Mouse (Mus musculus): ENCODE results near the gene Serinc4.

Gene Serinc4

DNA sequence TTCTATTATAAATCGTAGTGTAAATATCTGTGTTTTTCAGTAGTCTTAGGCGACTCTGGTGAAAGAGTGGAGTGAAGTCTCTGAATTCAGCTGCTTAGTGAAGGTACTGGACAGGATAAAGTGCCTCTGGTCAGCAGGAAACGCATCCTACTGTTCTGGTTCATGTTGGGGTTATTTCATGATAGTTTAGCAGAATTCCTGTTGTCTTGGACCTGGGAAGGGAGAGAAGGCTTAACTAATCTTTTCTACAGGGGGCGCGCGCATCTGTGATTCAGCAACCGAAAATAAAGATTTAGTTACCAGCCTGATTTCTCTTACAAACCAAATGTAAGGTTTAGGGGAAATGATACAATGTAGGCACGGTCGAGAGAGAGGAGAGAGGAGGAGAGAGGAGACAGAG, 8.4 kb downstream of the Serinc4 start:
- no peak for DNase-seq (ENCODE audit: low spot score)

DNA sequence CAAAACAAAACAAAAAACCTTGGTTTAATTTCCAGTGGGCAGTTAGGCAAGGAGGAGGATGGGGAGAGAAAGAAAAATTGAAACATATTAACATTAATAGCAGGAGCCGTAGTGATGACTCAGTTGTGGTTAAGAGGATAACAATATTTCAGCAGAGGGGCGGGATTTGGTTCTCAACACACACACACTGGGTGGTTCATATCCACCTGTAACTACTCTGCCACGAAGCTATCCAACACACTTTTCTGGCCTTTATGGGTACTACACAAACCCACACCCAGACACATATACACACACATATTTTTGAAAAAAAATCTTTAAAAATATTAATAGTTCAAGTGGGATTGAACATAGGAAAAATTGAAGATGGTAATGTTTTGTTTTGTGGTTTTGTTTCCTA, 9.6 kb downstream of the Serinc4 start:
- DNase-seq (ENCODE audit: low spot score), result no peak

DNA sequence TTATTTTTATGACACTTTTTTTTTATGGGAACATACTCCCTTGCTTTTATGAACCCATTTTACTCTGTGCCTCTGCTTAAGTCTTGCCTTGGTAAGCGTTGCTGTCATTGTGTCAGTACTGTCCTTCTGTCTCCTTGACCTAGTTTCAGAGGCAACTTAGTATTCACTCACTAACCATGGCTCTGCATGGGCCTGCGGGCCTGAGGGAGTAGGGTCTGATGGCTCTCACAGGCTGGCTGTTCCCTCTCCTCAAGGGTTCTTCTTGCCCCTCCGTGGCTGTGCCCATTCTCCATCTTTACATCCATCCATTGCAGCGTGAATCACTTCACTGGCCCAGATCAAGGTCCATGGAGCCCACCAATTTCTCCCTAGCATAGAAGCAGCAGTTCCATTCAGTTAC, 10.1 kb downstream of the Serinc4 start:
- no peak for DNase-seq (ENCODE audit: low spot score)

DNA sequence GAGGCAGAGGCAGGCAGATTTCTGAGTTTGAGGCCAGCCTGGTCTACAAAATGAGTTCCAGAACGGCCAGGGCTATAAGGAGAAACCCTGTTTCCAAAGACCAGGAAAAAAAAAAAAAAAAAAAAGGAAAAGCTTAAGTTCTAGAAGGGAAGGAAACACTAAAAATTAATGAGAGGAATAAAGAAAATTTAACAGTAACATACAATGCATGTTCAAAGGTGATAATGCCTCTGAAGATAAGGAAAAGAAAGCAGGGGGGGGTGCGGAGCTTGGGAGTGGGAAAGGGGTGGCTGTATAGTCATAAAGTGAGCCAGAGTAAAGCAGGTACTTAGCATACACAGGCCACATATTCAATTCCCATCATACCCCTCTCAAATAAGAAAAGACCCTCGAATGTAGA, 11.5 kb downstream of the Serinc4 start:
- no peak for DNase-seq (ENCODE audit: low spot score)

DNA sequence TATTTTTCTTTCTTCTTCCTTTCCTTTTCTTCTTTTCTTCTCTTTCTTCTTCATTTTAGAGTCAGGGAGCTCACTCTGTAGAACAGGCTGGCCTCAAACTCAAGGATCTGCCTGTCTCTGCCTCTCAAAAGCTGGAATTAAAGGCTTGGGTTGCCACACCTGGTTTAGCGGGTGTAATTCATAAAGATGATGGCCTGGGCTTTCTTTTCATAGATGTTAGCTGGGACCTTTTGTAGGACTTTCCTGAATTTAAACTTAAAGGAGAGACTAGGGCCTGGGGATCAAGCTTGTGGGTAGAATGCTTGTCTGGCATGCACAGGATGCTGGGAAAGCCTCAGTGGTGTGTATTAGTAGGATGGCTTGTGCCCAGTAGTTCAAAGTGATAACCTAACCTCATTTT, 12.4 kb downstream of the Serinc4 start, which contains the start of gene Ell3:
TSS of gene Ell3 (minus strand) at position 101 of the 400 bp plus-strand sequence.
- no peak for DNase-seq (ENCODE audit: low spot score)

DNA sequence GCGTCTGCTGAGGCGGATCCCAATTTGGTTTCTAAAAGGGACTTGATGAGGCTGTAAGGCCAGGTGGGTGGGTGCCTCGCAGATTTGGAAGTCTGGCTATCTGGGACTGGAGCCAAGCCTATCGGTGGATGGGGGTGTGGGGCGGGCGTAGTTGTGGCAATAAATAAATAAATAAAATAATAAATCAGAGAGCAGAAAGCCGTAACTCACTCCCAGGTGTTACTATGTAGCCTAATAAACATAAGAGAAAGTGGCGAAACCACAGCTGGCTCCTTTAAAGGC, 13.6 kb downstream of the Serinc4 start:
- no peak for DNase-seq (ENCODE audit: low spot score)

DNA sequence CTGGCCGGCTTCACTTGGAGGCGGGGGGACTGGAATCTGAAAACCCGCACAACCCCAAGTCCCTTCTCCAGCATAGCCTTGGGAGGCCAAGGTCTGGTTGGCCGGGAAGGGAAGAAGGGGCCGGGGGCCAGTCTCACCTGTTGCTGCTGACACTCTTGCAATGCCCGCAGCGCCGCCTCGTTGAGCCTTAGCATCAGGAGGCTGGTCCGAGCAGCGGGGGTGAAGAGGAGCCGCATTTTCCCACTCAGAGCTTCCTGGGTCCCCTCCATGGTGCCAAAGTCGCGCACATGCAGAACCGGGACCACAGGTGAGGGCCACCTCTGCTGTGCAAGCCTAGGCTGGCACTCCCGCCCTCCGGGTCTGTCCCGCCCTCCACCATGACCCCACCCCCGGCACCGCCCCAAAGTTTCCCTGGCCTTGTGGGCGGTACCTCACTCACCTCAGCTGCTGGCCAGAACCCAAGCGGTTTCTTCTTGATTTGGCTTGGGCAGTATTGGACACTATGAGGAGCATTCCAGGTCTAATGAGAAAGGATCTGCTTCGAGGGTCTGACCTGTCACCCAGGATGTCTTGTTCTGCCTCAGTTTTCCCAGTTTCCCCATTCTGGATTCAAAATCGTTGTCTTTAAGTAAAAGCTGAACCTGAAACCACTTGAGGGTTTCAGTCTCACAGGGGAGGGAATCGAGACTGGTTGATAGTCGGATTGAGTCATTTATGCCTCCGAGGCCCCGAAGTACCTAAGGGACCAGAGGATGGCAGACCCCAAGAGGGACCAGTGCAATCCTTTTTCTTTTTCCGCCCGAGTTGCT, 14.1 kb downstream of the Serinc4 start:
- no peak for DNase-seq (ENCODE audit: low spot score)

DNA sequence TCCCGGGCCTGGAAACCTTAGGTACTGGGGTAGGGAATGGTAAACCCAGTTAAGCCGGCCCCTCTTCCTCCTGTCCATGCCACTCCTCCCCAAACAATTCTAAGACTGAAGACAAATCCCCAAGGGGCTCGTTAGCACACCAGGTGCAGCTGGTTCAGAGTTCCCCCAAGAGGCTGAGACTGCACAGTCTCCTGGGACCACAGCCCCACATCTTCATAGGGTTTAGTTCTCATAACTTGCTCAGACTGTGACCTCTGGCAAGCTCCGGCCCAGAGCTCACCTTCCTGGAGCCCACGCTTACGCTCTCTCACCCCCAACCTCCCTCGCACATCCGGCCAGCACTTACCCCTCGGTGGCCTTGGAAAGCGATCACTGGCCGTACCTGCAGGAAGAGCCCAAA, 14.8 kb downstream of the Serinc4 start:
- no peak for DNase-seq (ENCODE audit: low spot score)

DNA sequence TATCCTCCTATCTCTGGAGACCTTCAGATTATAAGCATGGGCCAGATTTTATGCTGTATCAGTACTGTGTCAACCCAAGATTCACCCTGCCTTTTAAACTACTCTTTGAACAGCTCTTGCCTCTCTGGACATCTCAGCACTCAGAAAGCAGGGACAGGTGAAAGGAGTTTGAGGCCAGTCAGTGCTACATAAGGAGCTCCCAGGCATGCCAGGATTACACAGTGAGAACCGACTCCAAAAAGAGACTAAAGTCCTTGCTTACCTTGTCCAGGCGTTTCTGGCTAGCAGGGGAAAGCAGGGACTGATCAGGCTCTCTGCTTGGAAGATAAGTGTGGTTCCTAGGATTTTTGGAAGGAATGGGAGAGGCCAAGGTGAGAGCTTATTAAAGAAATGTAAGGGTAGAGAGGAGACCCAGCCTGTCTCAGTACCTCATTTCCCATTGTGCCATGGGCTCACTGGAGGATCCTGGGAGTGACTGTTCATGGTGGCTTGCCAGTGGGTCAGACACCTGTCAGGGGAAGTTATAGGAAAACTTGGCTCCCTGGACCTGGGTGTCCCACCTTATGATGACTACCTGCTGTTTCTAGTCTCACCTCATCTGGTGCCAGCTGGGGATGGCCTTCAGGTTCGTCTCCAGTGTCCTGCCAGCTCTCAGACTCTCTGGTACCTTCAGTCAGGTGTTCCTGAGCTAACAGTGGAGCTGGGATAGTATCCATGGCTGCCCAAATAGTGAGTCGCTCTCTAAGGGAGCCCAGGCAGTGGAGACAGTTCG, 15.6 kb downstream of the Serinc4 start:
- DNase-seq (ENCODE audit: low spot score), result no peak

DNA sequence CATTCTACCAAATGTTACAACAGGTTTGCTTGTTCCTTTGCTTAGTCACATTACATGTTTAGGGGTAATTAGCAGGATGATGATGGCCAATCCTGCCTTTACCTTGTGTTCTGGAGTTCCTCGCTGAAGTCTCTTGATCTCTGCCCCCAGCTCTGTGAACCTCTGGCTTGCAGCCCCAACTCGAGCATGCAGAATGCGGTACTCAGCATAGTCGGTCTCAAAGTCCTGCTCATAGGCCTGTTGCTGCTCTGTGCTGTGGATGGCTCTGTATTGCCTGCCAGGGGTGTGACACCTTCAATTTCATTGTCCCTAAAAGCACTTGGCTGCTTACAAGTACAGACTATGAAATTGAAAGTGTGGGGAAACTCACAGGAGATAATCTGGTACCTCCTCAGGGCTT, 16.8 kb downstream of the Serinc4 start:
- DNase-seq (ENCODE audit: low spot score), result no peak

DNA sequence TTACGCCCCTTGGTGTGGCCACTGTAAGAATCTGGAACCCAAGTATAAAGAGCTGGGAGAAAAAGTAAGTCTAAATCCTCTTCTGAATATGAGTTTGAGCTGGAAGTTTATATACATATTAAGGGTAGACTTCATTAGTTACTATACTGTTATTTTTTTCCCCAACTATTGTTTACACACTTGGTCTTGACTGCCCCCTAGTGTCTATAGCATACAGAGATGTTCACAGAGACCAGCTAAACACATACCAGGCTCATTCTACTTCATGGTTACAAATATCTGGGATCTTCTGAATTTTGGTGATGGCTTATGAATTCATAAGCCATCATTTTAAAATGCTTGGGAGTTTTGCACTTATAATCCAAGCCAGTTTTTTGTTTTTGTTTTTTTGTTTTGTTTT, 21.7 kb downstream of the Serinc4 start:
- no peak for DNase-seq (ENCODE audit: low spot score)

DNA sequence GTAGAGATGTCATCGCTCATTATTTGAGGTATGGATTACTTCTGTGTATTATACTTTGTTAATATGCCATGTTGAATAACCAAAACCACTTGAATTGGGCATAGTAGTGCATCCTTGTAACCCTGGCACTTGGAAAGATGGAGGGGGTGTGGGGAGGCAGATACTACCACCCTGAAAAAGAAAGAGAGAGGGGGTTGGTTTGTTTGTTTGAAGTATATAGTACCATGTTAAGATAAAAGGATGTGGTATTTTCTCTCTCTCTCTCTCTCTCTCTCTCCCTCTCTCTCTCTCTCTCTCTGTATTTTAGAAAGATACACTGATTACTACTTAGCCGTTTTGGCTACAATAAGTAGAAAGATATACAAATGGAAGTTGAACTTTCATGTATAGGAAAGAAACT, 30.7 kb downstream of the Serinc4 start:
- no peak for DNase-seq (ENCODE audit: low spot score)

DNA sequence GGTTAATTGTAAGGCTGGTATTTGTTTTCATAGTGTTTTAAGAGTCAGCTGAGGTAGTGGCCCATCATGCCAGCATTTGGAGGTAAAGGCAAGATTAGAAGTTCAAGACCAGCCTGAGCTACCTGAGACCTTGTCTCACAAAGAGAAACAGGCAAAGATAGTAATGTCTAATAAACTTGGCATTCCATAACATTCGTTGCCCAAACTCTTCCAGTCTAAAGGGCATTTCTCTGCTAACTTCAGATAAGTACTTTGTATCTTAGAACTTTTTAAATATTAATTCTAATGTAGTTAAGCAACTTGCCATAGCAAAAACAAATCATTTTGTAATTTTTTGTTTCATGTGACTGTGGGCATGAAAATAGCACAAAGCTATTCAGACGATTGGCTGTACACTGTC, 33.4 kb downstream of the Serinc4 start:
- DNase-seq (ENCODE audit: low spot score), result no peak

DNA sequence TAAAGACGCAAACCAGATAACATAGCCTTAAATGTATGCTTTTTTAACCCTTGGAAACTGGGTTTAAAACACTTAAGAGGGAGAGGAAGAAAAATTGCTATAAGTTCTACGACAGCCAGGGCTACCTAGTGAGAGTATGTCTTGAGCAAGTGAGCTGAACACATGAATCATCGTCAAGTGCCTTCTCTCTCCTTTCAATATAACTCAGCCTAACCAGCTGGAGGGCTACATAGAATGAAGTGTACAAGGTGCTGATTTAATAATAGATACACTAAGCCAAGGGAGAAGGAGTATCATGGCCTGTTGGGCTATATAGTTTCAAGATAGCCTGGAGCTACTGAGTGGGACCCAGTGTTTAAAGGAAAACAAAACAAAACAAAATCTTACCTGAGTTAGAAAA, 38.1 kb downstream of the Serinc4 start:
- no peak for DNase-seq (ENCODE audit: low spot score)

DNA sequence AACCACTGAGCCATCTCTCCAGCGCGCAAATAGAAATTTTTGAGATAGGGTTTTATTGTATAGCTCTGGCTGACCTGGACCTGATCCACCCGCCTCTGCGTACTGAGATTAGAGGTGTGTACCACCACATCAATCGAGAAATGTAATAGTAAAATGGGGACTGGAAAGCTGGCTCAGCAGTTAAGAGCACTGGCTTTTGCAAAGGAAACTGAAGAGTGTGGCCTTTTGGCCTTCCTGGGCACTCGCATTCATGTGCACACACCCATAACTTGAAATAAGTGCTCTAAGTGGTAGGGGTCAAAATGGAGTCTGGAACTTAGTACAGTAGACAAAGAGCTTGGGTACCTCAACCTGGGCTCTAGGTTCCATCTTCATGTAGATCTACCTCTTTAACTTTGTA, 40.2 kb downstream of the Serinc4 start:
- DNase-seq (ENCODE audit: low spot score), result no peak

DNA sequence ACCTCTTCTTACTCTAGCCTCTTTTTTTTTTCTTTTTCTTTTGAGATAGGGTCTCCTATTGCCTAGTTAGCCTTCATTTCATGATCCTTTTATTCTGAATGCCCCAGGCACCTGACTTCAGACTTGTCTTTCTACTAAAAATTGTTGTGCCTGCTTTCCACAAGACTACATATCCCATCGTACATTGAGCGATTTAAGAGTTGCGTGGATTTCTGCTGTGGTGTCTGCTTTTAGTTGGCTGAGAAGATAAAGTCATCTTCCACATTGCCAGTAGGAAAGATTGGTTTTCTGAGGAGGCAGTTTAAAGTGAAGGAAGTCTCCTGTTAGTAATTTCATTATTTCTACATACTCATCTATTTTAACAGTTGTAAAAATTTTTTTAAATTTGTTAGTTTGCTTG, 41.0 kb downstream of the Serinc4 start:
- no peak for DNase-seq (ENCODE audit: low spot score)

DNA sequence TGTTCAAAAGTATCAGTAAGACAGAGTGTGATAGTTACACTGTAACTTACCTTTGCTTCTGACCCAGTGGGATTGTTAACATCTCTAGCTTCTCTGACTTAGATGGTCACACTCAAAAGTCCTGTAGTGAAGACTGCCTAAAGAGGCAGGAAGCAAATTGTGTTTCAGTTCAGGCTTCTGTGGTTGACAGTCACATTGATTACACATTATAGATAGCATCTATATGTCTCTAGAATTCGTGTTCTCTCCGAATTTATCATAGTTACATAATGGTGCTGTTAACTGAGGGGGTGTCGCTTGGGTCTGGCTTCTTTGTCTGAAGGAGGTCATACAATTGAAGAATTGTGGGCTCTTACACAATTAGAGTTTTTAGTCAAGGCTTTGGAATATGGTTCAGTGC, 41.5 kb downstream of the Serinc4 start:
- no peak for DNase-seq (ENCODE audit: low spot score)

DNA sequence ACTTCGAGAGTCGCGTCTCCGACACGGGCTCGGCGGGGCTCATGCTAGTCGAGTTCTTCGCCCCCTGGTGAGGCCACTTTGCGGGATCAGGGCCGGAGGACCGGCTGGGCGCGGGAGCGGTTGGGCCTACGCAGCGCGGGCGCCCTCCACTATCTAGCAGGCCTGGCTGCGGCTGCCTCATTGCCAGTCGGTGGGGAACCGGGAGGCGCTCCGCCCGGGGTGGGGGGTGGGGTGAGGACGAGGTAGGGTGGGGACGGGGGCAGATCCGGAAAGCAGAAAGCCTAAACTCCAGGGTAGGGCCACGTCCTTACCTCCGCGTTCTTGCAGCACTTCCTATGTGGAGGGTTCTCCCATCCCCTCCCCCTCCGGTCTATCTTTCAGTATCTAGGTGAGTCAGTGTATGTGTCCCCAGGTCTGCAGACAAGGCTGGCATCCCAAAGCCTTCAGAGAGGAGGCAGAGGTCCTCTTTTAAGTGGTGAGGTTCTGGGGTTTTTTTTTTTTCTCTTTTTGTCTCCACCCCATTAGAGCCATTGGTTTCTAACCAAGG, 42.4 kb downstream of the Serinc4 start:
- DNase-seq (ENCODE audit: low spot score), result no peak

DNA sequence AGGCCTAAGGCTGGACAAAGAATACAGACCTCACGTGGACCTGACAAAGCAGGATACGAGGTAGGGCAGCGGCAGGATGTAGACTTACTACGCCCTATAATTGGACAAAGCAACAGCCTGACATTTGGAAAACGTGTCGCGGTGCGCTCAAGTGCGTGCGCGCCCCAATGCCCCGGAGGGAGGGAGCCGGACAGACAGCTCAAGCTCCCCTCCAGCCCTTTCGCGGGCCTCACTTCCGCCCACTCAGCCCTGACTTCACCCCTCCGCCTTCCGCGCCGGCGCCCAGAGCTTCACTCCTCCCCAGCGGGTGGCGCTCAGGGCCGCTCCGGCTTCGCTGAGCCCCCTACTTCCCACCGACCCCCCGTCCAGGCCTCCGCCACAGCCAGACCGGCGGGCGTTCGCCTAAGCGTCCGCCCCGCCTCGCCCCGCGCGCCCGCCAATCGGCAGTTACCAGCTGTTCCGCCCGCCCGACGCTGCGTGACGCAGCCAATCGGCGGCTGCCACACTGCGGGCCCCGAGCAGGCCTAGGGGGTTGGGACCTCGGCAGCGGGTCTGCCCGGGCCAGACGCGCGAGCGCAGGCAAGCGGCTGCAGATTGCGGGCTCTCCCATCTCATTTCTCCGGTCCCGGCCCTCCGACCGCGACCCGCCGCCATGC, 43.1 kb downstream of the Serinc4 start, which contains the start of the genes Pdia3 and Catsper2:
TSS of gene Pdia3 (plus strand) at position 389 of the 656 bp plus-strand sequence.
TSS of gene Catsper2 (minus strand) at position 406 of the 656 bp plus-strand sequence.
- DNase-seq (ENCODE audit: low spot score), result peak; percentile 94

DNA sequence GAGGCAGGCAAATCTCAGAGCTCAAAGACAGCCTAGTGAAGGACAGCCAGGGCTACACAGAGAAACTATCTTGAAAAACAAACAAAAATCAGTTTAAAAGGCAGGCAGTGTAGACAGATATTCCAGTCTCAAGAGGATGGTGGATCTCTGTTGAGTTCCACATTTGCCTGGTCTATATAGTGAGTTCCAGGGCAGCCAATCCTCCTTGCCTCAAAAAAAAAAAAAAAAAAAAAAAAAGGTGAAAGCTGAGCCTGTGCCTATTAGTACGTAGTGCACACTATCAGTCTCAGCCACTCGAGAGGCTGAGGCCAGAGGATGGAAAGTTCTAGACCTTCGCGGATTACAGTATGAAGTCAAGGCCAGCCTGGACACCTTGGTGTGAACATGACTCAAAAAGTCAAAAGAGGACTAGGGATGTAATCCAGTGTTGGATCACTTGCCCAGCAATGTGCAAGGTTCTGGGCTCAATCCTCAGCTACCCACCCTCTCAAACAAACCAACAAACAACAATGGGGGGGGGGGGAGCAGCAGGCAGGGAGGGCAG, 43.7 kb downstream of the Serinc4 start:
- DNase-seq (ENCODE audit: low spot score), result no peak

DNA sequence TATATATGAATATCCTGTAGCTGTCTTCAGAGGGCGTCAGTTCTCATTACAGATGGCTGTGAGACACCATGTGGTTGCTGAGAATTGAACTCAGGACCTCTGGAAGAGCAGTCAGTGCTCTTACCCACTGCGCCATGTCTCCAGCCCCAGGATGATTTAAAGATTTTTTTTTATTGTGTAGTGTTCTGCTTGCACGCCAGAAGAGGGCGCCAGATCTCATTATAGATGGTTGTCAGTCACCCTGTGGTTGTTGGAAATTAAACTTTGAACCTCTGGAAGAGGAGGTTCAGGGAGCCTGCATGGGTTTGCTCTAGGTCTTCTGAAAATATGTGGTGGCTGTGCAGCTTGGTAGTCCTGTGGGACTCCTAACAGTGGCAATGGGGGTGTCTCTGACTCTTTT, 48.4 kb downstream of the Serinc4 start:
- DNase-seq (ENCODE audit: low spot score), result no peak

DNA sequence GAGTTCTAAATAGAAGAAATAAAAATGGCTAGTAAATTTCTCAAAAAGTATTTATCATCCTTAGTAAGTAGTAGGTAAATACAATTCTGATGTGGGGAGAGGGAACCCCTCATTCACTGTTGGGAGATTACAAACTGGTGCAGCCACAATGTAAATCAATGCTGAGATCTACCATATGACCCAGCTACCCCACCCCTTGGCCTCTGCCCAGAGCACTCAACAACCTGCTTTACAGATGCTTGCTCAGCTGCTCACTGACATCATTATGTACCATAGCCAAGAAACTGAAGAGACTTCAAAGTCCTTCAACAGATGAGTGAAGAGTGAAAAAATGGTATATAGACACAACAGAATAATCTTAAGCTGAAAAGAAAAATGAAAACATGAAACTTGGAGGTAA, 53.3 kb downstream of the Serinc4 start:
- DNase-seq (ENCODE audit: low spot score), result no peak
